Mouse (Mus musculus): ENCODE measurements around the gene Slc9a3r1. TPM values are rescaled to one million over a fixed set of nuclear protein-coding genes. Genes with fewer than 3 reads are reported as not detected.

Gene Slc9a3r1
- polyA plus RNA-seq (2015; fragmentation: Nextera tagmentation; extraction: Ambion mirVana) = 101 and 115 TPM in 2 replicates

DNA sequence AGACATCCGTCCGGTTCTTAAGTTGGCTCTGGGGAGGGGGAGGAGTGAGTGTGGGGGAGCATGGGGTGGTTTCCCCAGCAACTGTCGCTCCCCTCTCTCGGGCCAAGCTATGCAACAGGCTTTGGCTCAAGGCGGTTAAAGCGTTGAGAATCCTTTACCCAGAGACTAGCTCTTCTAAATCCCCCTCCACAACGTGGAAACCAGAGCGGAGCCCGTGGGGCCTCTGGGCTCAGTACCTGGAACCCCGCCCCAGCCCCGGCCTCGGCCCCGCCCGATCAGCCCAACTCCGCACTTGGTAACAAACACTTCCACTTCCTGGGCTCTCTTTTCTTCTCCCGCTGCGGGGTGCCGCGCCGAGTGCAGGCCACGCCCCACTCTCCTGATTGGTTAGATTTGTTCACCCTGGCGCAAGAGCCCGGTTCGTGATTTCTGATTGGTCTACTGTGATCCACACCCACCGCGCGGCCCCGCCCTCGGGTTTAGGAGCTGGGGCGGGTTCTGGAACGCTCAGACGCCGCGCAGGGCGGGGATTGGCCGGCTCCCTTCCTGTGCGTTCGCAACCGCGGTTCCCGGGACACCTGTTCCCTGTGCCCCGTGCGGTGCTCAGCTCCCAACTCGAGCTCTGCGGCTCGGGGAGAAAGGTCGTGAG is at the start of gene Slc9a3r1:
Gene Slc9a3r1, plus strand, starts transcription at position 510 of the 649 bp plus-strand sequence.
- Histone ChIP-seq H3K9ac (replicated peaks) (peak within 1 kb of the TSS; percentile 85), H3K4me3 (ENCODE audit: low read depth, low read length) (peak within 1 kb of the TSS; percentile 83), H3K9me3 (ENCODE audit: low read length) (no peaks in the 10 kb centered on the region), H3K36me3 (replicated peaks; ENCODE audit: insufficient read depth, low read length) (no peaks in the 10 kb centered on the region), H3K4me1 (ENCODE audit: insufficient read depth) (peaks cover 62% of the 10 kb centered on the region), H3K27me3 (ENCODE audit: insufficient read depth, low read length) (no peaks in the 10 kb centered on the region), H3K4me2 (ENCODE audit: low read depth, low read length) (peak within 1 kb of the TSS; percentile 95), H3K27ac (ENCODE audit: low read depth) (peak within 1 kb of the TSS; percentile 85)
- DNase-seq = peak; percentile 99
- peak; percentile 89 for ATAC-seq
- WGBS (ENCODE audit: insufficient replicate concordance) = 0% methylated on average over 45 of the region's 47 CpGs
- TF ChIP-seq CTCF (IDR thresholded peaks at IDR 0.05; ENCODE audit: low read depth) = no peak
- TF ChIP-seq EP300 (IDR thresholded peaks at IDR 0.05; ENCODE audit: low read depth) = peak; percentile 42; the same call in 1 of the 2 replicates

DNA sequence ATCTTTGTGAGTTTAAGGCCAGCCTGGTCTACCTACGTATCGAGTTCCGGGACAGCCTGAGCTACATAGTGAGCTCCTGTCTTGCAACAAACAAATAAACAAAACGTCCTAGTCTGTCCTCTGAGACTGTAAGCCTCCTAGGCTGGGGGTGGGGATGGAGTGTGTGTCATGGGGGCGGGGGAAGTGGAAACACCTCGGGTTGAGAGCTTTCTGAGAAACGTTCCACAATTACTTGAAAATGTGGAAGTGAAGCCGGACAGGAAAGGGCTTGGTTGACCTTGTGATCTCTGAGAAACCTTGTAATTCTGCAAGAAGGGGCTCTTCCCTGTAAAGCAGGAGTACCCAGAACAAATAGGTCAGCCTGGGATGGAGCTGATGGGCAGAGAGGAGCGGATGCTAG is 43.7 kb upstream of the Slc9a3r1 start:
- H3K9ac ChIP-seq (replicated peaks) = no peak overlapping the region
- H3K4me2 ChIP-seq (ENCODE audit: low read depth, low read length) = no peak overlapping the region
- WGBS (ENCODE audit: insufficient replicate concordance) = 50% methylated on average over 9 of the region's 9 CpGs
- no peaks in the 10 kb centered on the region for H3K36me3 ChIP-seq (replicated peaks; ENCODE audit: insufficient read depth, low read length)
- H3K27me3 ChIP-seq (ENCODE audit: insufficient read depth, low read length) = no peaks in the 10 kb centered on the region
- H3K4me3 ChIP-seq (ENCODE audit: low read depth, low read length) = no peak overlapping the region
- no peaks in the 10 kb centered on the region for H3K9me3 ChIP-seq (ENCODE audit: low read length)
- 0 out of 2 replicates have a peak, but pooled peaks have one; percentile 21 for ATAC-seq
- DNase-seq = peak; percentile 31
- H3K4me1 ChIP-seq (ENCODE audit: insufficient read depth) = no peaks in the 10 kb centered on the region
- H3K27ac ChIP-seq (ENCODE audit: low read depth) = peak overlapping the region; percentile 41
- TF ChIP-seq EP300 (IDR thresholded peaks at IDR 0.05; ENCODE audit: low read depth) (no peak), CTCF (IDR thresholded peaks at IDR 0.05; ENCODE audit: low read depth) (no peak)

DNA sequence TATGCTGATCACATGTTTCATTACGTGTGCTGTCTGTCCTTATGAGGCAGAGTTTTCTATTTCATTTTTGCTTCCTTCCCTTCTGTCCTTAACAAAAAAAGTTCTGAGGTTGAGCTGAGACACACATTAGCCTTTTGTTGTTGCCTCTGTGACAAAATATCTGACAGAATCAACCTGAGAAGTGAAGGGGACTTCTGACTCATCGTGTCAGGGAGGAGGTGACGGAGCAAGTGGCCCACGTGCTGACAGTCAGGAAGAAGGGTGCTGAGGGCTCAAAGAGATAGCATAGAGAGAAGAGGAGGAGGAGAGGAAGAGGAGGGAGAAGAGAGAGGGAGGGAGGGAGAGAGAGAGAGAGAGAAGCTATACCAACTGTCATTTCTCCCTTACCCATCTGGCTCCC is 34.7 kb upstream of the Slc9a3r1 start:
- Histone ChIP-seq H3K27ac (ENCODE audit: low read depth) (no peak overlapping the region), H3K4me2 (ENCODE audit: low read depth, low read length) (no peak overlapping the region), H3K27me3 (ENCODE audit: insufficient read depth, low read length) (no peaks in the 10 kb centered on the region), H3K9ac (replicated peaks) (no peak overlapping the region), H3K4me1 (ENCODE audit: insufficient read depth) (no peaks in the 10 kb centered on the region), H3K4me3 (ENCODE audit: low read depth, low read length) (no peak overlapping the region), H3K36me3 (replicated peaks; ENCODE audit: insufficient read depth, low read length) (no peaks in the 10 kb centered on the region), H3K9me3 (ENCODE audit: low read length) (no peaks in the 10 kb centered on the region)
- DNase-seq (no peak), ATAC-seq (no peak)
- WGBS (ENCODE audit: insufficient replicate concordance) = 48% methylated on average over 4 of the region's 4 CpGs
- TF ChIP-seq EP300 (IDR thresholded peaks at IDR 0.05; ENCODE audit: low read depth) (no peak), CTCF (IDR thresholded peaks at IDR 0.05; ENCODE audit: low read depth) (no peak)

DNA sequence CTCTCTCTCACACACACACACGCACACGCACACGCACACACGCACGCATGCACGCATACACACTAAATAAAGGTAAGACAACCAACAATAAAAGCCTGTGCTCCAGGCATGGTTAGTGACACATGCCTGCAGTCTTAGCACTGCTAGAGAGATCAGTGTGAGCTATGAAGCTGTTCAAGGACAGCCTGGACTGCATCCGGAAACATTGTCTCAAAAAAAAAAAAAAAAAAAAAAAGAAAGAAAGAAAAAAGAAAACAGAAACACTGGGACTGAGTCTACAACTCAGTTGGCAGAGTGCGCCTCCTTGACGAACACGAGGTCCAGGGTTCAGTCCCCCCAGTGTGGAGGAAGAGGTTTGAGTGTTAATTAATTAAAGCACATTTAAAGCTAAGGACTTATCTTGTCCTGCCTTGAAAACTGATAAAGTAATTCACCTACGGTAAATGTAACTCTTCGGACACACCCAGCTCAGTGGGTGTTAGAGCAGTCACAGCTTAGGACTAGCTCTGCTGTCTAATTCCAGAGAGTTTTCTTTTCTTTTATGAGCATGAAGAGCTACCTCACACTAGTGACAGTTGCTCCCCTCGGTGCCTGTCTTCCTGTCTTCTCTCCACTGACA is 33.5 kb upstream of the Slc9a3r1 start:
- H3K27ac ChIP-seq (ENCODE audit: low read depth) = no peak overlapping the region
- H3K27me3 ChIP-seq (ENCODE audit: insufficient read depth, low read length) = no peaks in the 10 kb centered on the region
- DNase-seq (no peak), ATAC-seq (no peak)
- no peak overlapping the region for H3K4me3 ChIP-seq (ENCODE audit: low read depth, low read length)
- no peaks in the 10 kb centered on the region for H3K4me1 ChIP-seq (ENCODE audit: insufficient read depth)
- H3K36me3 ChIP-seq (replicated peaks; ENCODE audit: insufficient read depth, low read length) = no peaks in the 10 kb centered on the region
- no peak overlapping the region for H3K4me2 ChIP-seq (ENCODE audit: low read depth, low read length)
- H3K9ac ChIP-seq (replicated peaks) = no peak overlapping the region
- H3K9me3 ChIP-seq (ENCODE audit: low read length) = no peaks in the 10 kb centered on the region
- WGBS (ENCODE audit: insufficient replicate concordance) = 79% methylated on average over 13 of the region's 13 CpGs
- TF ChIP-seq CTCF (IDR thresholded peaks at IDR 0.05; ENCODE audit: low read depth) (no peak), EP300 (IDR thresholded peaks at IDR 0.05; ENCODE audit: low read depth) (no peak)

DNA sequence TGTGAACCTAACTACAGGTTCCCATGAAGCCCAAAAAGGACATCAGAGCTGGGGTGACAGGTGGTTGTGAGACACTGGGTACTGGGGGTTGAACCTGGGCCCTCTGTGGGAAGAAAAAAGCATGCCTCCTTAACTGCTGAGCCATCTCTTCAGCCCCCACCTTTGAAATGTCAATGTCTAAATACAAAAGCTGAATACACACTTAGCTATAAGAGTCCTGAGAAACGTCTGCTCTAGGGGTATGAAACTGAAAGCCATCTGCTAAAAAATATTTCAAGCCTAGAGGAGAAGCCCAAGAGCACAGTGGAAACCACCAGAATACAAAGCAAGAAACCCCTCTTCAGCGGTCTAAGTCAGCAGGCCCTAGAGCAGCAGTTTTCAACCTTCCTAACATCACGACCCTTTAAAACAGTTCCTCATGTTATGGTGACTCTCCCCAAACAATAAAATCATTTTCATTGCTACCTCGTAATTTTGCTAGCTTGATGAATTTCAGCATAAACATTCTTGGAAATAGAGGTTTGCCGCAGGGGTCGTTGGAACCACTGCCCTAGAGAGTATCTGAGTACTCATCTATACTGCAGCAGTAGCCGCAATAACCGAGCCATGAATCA is 31.3 kb upstream of the Slc9a3r1 start:
- Histone ChIP-seq H3K36me3 (replicated peaks; ENCODE audit: insufficient read depth, low read length) (no peaks in the 10 kb centered on the region), H3K4me1 (ENCODE audit: insufficient read depth) (no peaks in the 10 kb centered on the region), H3K27ac (ENCODE audit: low read depth) (0 out of 2 replicates have a peak overlapping the region, but pooled peaks have one; percentile 22), H3K4me2 (ENCODE audit: low read depth, low read length) (peak overlapping the region; percentile 53), H3K9ac (replicated peaks) (no peak overlapping the region), H3K9me3 (ENCODE audit: low read length) (no peaks in the 10 kb centered on the region), H3K4me3 (ENCODE audit: low read depth, low read length) (peak overlapping the region; percentile 43; the same call in 1 of the 2 replicates), H3K27me3 (ENCODE audit: insufficient read depth, low read length) (no peaks in the 10 kb centered on the region)
- TF ChIP-seq EP300 (IDR thresholded peaks at IDR 0.05; ENCODE audit: low read depth) (no peak), CTCF (IDR thresholded peaks at IDR 0.05; ENCODE audit: low read depth) (no peak)
- WGBS (ENCODE audit: insufficient replicate concordance) = 73% methylated on average over 8 of the region's 8 CpGs
- no peak for DNase-seq
- no peak for ATAC-seq

DNA sequence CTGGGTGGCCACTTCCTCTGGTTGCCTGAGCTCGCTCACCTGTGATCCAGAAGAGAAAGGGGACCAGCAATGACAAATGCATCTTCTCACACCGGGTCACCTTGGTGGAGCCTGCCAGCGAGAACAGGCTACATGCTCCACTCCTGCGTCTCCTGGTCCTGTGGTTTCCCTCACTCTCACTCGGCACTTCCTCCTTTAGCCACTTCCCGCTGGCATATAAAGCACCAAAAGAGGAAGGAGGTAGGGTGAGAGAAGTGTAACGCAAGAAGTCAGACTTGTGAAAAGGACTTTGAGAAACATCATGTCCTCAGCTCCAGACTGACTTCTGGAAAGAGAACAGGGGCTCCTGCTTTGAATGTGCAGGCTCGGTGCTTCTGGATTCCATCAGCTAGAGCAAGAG is 29.3 kb upstream of the Slc9a3r1 start, which contains the start of gene Cd300lf:
Gene Cd300lf, minus strand, starts transcription at position 193 of the 400 bp plus-strand sequence.
- DNase-seq (peak; percentile 43), ATAC-seq (peak; percentile 62; the same call in 1 of the 2 replicates)
- peak within 1 kb of the TSS; percentile 54 for H3K9ac ChIP-seq (replicated peaks)
- TF ChIP-seq CTCF (IDR thresholded peaks at IDR 0.05; ENCODE audit: low read depth) (no peak), EP300 (IDR thresholded peaks at IDR 0.05; ENCODE audit: low read depth) (peak; percentile 43; the same call in 1 of the 2 replicates)
- H3K36me3 ChIP-seq (replicated peaks; ENCODE audit: insufficient read depth, low read length) = no peaks in the 10 kb centered on the region
- no peaks in the 10 kb centered on the region for H3K9me3 ChIP-seq (ENCODE audit: low read length)
- H3K4me1 ChIP-seq (ENCODE audit: insufficient read depth) = no peaks in the 10 kb centered on the region
- WGBS (ENCODE audit: insufficient replicate concordance) = 22% methylated on average over 8 of the region's 8 CpGs
- peak within 1 kb of the TSS; percentile 78 for H3K27ac ChIP-seq (ENCODE audit: low read depth)
- H3K4me3 ChIP-seq (ENCODE audit: low read depth, low read length) = peak within 1 kb of the TSS; percentile 43
- peak within 1 kb of the TSS; percentile 53; the same call in 1 of the 2 replicates for H3K4me2 ChIP-seq (ENCODE audit: low read depth, low read length)
- H3K27me3 ChIP-seq (ENCODE audit: insufficient read depth, low read length) = no peaks in the 10 kb centered on the region

Measured in liver, postnatal 0 days (tissue).